Mouse (Mus musculus): ENCODE results near the gene Mrvi1. TPM values are rescaled to one million over a fixed set of nuclear protein-coding genes. Genes with fewer than 3 reads are reported as not detected.

Gene Mrvi1
- polyA plus RNA-seq, 1 experiment from 2014 or later: 3.0 TPM

- Histone ChIP-seq H3K9me3 (ENCODE audit: control insufficient read depth, low read length) (no peaks in the 10 kb centered on the region), H3K9ac (ENCODE audit: low read depth, low read length) (no peak overlapping the region), H3K27me3 (replicated peaks; ENCODE audit: control insufficient read depth, insufficient read depth, low read length) (no peaks in the 10 kb centered on the region), H3K4me1 (ENCODE audit: control insufficient read depth, insufficient read depth, low read length) (no peaks in the 10 kb centered on the region), H3K4me2 (ENCODE audit: low read depth, low read length) (no peak overlapping the region), H3K4me3 (ENCODE audit: low read depth, low read length) (no peak overlapping the region), H3K36me3 (ENCODE audit: control insufficient read depth, insufficient read depth, low read length) (no peaks in the 10 kb centered on the region), H3K27ac (replicated peaks; ENCODE audit: low read depth, low read length) (no peak overlapping the region)
- WGBS: 67% methylated on average over 10 of the region's 10 CpGs
- ATAC-seq (ENCODE audit: low read depth) (no peak), DNase-seq (ENCODE audit: low spot score) (peak; percentile 23)
Measured at GRCm38 (mm10) chr7:110893943-110894610, 88.2 kb downstream of the Mrvi1 start.

- Histone ChIP-seq H3K27ac (replicated peaks; ENCODE audit: low read depth, low read length) (no peak overlapping the region), H3K4me1 (ENCODE audit: control insufficient read depth, insufficient read depth, low read length) (no peaks in the 10 kb centered on the region), H3K9me3 (ENCODE audit: control insufficient read depth, low read length) (no peaks in the 10 kb centered on the region), H3K4me3 (ENCODE audit: low read depth, low read length) (no peak overlapping the region), H3K27me3 (replicated peaks; ENCODE audit: control insufficient read depth, insufficient read depth, low read length) (no peaks in the 10 kb centered on the region), H3K4me2 (ENCODE audit: low read depth, low read length) (no peak overlapping the region), H3K9ac (ENCODE audit: low read depth, low read length) (no peak overlapping the region), H3K36me3 (ENCODE audit: control insufficient read depth, insufficient read depth, low read length) (no peaks in the 10 kb centered on the region)
- DNase-seq (ENCODE audit: low spot score) (no peak), ATAC-seq (ENCODE audit: low read depth) (no peak)
- 63% methylated on average over 9 of the region's 9 CpGs for WGBS
Measured at GRCm38 (mm10) chr7:110891501-110891986, 90.7 kb downstream of the Mrvi1 start.

GRCm38 (mm10) chr7:110881746-110882333 is 100.4 kb downstream of the Mrvi1 start:
- no peak overlapping the region for H3K4me3 ChIP-seq (ENCODE audit: low read depth, low read length)
- no peak overlapping the region for H3K4me2 ChIP-seq (ENCODE audit: low read depth, low read length)
- no peak for DNase-seq (ENCODE audit: low spot score)
- ATAC-seq (ENCODE audit: low read depth): no peak
- no peak overlapping the region for H3K27ac ChIP-seq (replicated peaks; ENCODE audit: low read depth, low read length)
- no peak overlapping the region for H3K9ac ChIP-seq (ENCODE audit: low read depth, low read length)
- no peaks in the 10 kb centered on the region for H3K9me3 ChIP-seq (ENCODE audit: control insufficient read depth, low read length)
- no peaks in the 10 kb centered on the region for H3K36me3 ChIP-seq (ENCODE audit: control insufficient read depth, insufficient read depth, low read length)
- no peaks in the 10 kb centered on the region for H3K4me1 ChIP-seq (ENCODE audit: control insufficient read depth, insufficient read depth, low read length)
- WGBS: 83% methylated on average over 2 of the region's 2 CpGs
- no peaks in the 10 kb centered on the region for H3K27me3 ChIP-seq (replicated peaks; ENCODE audit: control insufficient read depth, insufficient read depth, low read length)

GRCm38 (mm10) chr7:110878028-110878427 is 104.2 kb downstream of the Mrvi1 start:
- WGBS: 86% methylated on average over 4 of the region's 4 CpGs
- Histone ChIP-seq H3K36me3 (ENCODE audit: control insufficient read depth, insufficient read depth, low read length) (no peaks in the 10 kb centered on the region), H3K9me3 (ENCODE audit: control insufficient read depth, low read length) (no peaks in the 10 kb centered on the region), H3K4me2 (ENCODE audit: low read depth, low read length) (no peak overlapping the region), H3K9ac (ENCODE audit: low read depth, low read length) (no peak overlapping the region), H3K27ac (replicated peaks; ENCODE audit: low read depth, low read length) (no peak overlapping the region), H3K27me3 (replicated peaks; ENCODE audit: control insufficient read depth, insufficient read depth, low read length) (no peaks in the 10 kb centered on the region), H3K4me3 (ENCODE audit: low read depth, low read length) (no peak overlapping the region), H3K4me1 (ENCODE audit: control insufficient read depth, insufficient read depth, low read length) (no peaks in the 10 kb centered on the region)
- DNase-seq (ENCODE audit: low spot score) (no peak), ATAC-seq (ENCODE audit: low read depth) (no peak)

- DNase-seq (ENCODE audit: low spot score) (peak; percentile 19), ATAC-seq (ENCODE audit: low read depth) (no peak)
- no peaks in the 10 kb centered on the region for H3K4me1 ChIP-seq (ENCODE audit: control insufficient read depth, insufficient read depth, low read length)
- no peaks in the 10 kb centered on the region for H3K27me3 ChIP-seq (replicated peaks; ENCODE audit: control insufficient read depth, insufficient read depth, low read length)
- H3K36me3 ChIP-seq (ENCODE audit: control insufficient read depth, insufficient read depth, low read length): no peaks in the 10 kb centered on the region
- H3K9me3 ChIP-seq (ENCODE audit: control insufficient read depth, low read length): no peaks in the 10 kb centered on the region
- whole genome bisulfite sequencing: 82% methylated on average over 4 of the region's 4 CpGs
- H3K27ac ChIP-seq (replicated peaks; ENCODE audit: low read depth, low read length): no peak overlapping the region
- no peak overlapping the region for H3K9ac ChIP-seq (ENCODE audit: low read depth, low read length)
- no peak overlapping the region for H3K4me2 ChIP-seq (ENCODE audit: low read depth, low read length)
- no peak overlapping the region for H3K4me3 ChIP-seq (ENCODE audit: low read depth, low read length)
Measured at GRCm38 (mm10) chr7:110876965-110877364, 105.3 kb downstream of the Mrvi1 start.

- Histone ChIP-seq H3K4me3 (ENCODE audit: low read depth, low read length) (no peak overlapping the region), H3K4me2 (ENCODE audit: low read depth, low read length) (no peak overlapping the region), H3K27ac (replicated peaks; ENCODE audit: low read depth, low read length) (no peak overlapping the region), H3K27me3 (replicated peaks; ENCODE audit: control insufficient read depth, insufficient read depth, low read length) (no peaks in the 10 kb centered on the region), H3K36me3 (ENCODE audit: control insufficient read depth, insufficient read depth, low read length) (no peaks in the 10 kb centered on the region), H3K4me1 (ENCODE audit: control insufficient read depth, insufficient read depth, low read length) (peaks cover 3% of the 10 kb centered on the region; the same call in 1 of the 2 replicates), H3K9me3 (ENCODE audit: control insufficient read depth, low read length) (no peaks in the 10 kb centered on the region), H3K9ac (ENCODE audit: low read depth, low read length) (no peak overlapping the region)
- ATAC-seq (ENCODE audit: low read depth) (no peak), DNase-seq (ENCODE audit: low spot score) (no peak)
- 51% methylated on average over 5 of the region's 5 CpGs for WGBS
Measured at GRCm38 (mm10) chr7:110868807-110869206, 113.5 kb downstream of the Mrvi1 start.

GRCm38 (mm10) chr7:110867116-110867515 is 115.1 kb downstream of the Mrvi1 start:
- no peak overlapping the region for H3K27ac ChIP-seq (replicated peaks; ENCODE audit: low read depth, low read length)
- 86% methylated on average over 6 of the region's 6 CpGs for WGBS

GRCm38 (mm10) chr7:110866021-110866420 is 116.2 kb downstream of the Mrvi1 start:
- no peak for ATAC-seq (ENCODE audit: low read depth)
- H3K9ac ChIP-seq (ENCODE audit: low read depth, low read length): no peak overlapping the region
- 94% methylated on average over 3 of the region's 3 CpGs for WGBS

More at GRCm38 (mm10) chr7:110867116-110867515, 115.1 kb downstream of the Mrvi1 start:
- ATAC-seq (ENCODE audit: low read depth) (no peak), DNase-seq (ENCODE audit: low spot score) (no peak)
- Histone ChIP-seq H3K4me1 (ENCODE audit: control insufficient read depth, insufficient read depth, low read length) (peaks cover 3% of the 10 kb centered on the region; the same call in 1 of the 2 replicates), H3K9me3 (ENCODE audit: control insufficient read depth, low read length) (no peaks in the 10 kb centered on the region), H3K4me3 (ENCODE audit: low read depth, low read length) (no peak overlapping the region), H3K27me3 (replicated peaks; ENCODE audit: control insufficient read depth, insufficient read depth, low read length) (no peaks in the 10 kb centered on the region), H3K4me2 (ENCODE audit: low read depth, low read length) (no peak overlapping the region), H3K36me3 (ENCODE audit: control insufficient read depth, insufficient read depth, low read length) (no peaks in the 10 kb centered on the region), H3K9ac (ENCODE audit: low read depth, low read length) (no peak overlapping the region)

More at GRCm38 (mm10) chr7:110866021-110866420, 116.2 kb downstream of the Mrvi1 start:
- no peaks in the 10 kb centered on the region for H3K27me3 ChIP-seq (replicated peaks; ENCODE audit: control insufficient read depth, insufficient read depth, low read length)
- DNase-seq (ENCODE audit: low spot score): no peak
- H3K4me3 ChIP-seq (ENCODE audit: low read depth, low read length): no peak overlapping the region
- H3K36me3 ChIP-seq (ENCODE audit: control insufficient read depth, insufficient read depth, low read length): no peaks in the 10 kb centered on the region
- H3K4me2 ChIP-seq (ENCODE audit: low read depth, low read length): no peak overlapping the region
- H3K9me3 ChIP-seq (ENCODE audit: control insufficient read depth, low read length): no peaks in the 10 kb centered on the region
- no peak overlapping the region for H3K27ac ChIP-seq (replicated peaks; ENCODE audit: low read depth, low read length)
- H3K4me1 ChIP-seq (ENCODE audit: control insufficient read depth, insufficient read depth, low read length): peaks cover 3% of the 10 kb centered on the region; the same call in 1 of the 2 replicates

Data from embryonic facial prominence, embryonic 14.5 days (tissue).